Mouse (Mus musculus) myocyte (in vitro differentiated cells): ENCODE measurements around the gene Wdr45b.

Experiments used
- E2F4 ChIP-seq: IDR thresholded peaks from one replicate; pipeline ENCODE4 v1.6.1; 2011; ENCODE audit warnings: mild to moderate bottlenecking, control low read depth, moderate library complexity; ENCODE audit not compliant: insufficient read depth
- MAX ChIP-seq: IDR thresholded peaks from one replicate; pipeline ENCODE4 v1.6.1; 2011; ENCODE audit warnings: low read depth, mild to moderate bottlenecking, control low read depth
- MYOD1 ChIP-seq, 3 experiments: IDR thresholded peaks; one replicate each; pipeline ENCODE4 v1.6.1; 2011; ENCODE audit warnings: control low read depth in 2 of 3, low read depth in 2 of 3, mild to moderate bottlenecking in 2 of 3, moderate library complexity in 1 of 3; ENCODE audit not compliant: insufficient read length in 2 of 3, control insufficient read depth in 1 of 3
- MYOG ChIP-seq, 3 experiments: IDR thresholded peaks; one replicate each; pipeline ENCODE4 v1.6.1; 2011; ENCODE audit warnings: control low read depth in 2 of 3, low read depth in 2 of 3, mild to moderate bottlenecking in 2 of 3; ENCODE audit not compliant: insufficient read length in 2 of 3, control insufficient read depth in 1 of 3, insufficient read depth in 1 of 3
- POLR2A ChIP-seq: IDR thresholded peaks from one replicate; pipeline ENCODE4 v1.6.1; 2011; ENCODE audit warnings: low read depth, mild to moderate bottlenecking, control low read depth, moderate library complexity; ENCODE audit not compliant: insufficient read length
- POLR2AphosphoS2 ChIP-seq: IDR thresholded peaks from one replicate; pipeline ENCODE4 v1.6.1; 2011; ENCODE audit warnings: low read depth, control low read depth; ENCODE audit not compliant: insufficient read length
- REST ChIP-seq: IDR thresholded peaks from one replicate; pipeline ENCODE4 v1.6.1; 2011; ENCODE audit warnings: mild to moderate bottlenecking, control low read depth, moderate library complexity; ENCODE audit not compliant: insufficient read depth, insufficient read length
- SRF ChIP-seq: IDR thresholded peaks from one replicate; pipeline ENCODE4 v1.6.1; 2011; ENCODE audit warnings: low read depth; ENCODE audit not compliant: control insufficient read depth, insufficient read length
- USF1 ChIP-seq: IDR thresholded peaks from one replicate; pipeline ENCODE4 v1.6.1; 2011; ENCODE audit warnings: low read depth, mild to moderate bottlenecking, control low read depth, moderate library complexity

DNA sequence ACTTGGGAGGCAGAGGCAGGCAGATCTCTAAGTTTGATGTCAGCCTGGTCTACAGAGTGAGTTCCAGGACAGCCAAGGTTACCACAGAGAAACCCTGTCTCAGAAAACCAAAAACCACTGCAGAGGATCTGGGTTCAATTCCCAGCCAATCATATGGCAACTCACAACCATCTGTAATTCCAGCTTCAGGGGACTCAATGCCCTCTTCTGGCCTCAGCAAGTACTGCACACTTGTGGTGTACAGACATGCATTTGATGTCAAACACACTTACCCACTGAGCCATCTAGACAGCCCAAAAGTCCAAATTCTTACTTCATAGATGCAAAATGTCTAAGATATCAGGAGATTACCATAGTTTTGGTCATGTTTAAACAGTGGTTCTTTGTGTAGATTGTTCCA is 24.4 kb upstream of the Wdr45b start:
- no peak for TF ChIP-seq POLR2A
- TF ChIP-seq POLR2AphosphoS2, result no peak
- no peak for TF ChIP-seq MYOG (IDR thresholded peaks at IDR 0.05; ENCODE audit: control insufficient read depth in 1 of 3, insufficient read depth in 1 of 3, insufficient read length in 2 of 3, low read depth in 2 of 3)
- no peak for TF ChIP-seq E2F4
- TF ChIP-seq USF1, result no peak
- no peak for TF ChIP-seq MAX
- TF ChIP-seq SRF, result no peak
- TF ChIP-seq MYOD1 (IDR thresholded peaks at IDR 0.05; ENCODE audit: control insufficient read depth in 1 of 3, insufficient read length in 2 of 3, low read depth in 2 of 3), result no peak
- no peak for TF ChIP-seq REST
